Mouse (Mus musculus): ENCODE measurements around the gene Rpl29.

GRCm38 (mm10) chr9:106394649-106395602 is 34.3 kb upstream of the Rpl29 start:
- TF ChIP-seq CTCF (IDR thresholded peaks at IDR 0.05; ENCODE audit: low read depth, low read length) (no peak), EP300 (IDR thresholded peaks at IDR 0.05; ENCODE audit: insufficient read depth, low read depth, low read length) (no peak), POLR2A (IDR thresholded peaks at IDR 0.05; ENCODE audit: insufficient read depth, low read length) (no peak)
